Mouse (Mus musculus) limb, embryonic 12.5 days (tissue): ENCODE measurements around the gene Anp32e. TPM values are rescaled to one million over a fixed set of nuclear protein-coding genes. Genes with fewer than 3 reads are reported as not detected.

Source experiments
- ATAC-seq: fragments of 200-750 bp; cut with Nextera tagmentation; 2 replicates; pipeline ENCODE4 v1.8.0; 2017; ENCODE audit warnings: low read depth, moderate TSS enrichment; ENCODE audit not compliant: insufficient number of reproducible peaks, insufficient read depth, low FRiP score, low TSS enrichment
- H3K27ac ChIP-seq: fragments of 300-500 bp; sonication (generic); 2 replicates; pipeline ENCODE4 v1.5.1; 2016; ENCODE audit warnings: mild to moderate bottlenecking, moderate library complexity
- H3K27me3 ChIP-seq: fragments of 300-500 bp; sonication (generic); 2 replicates; pipeline ENCODE4 v1.6.1; 2016; ENCODE audit warnings: mild to moderate bottlenecking, moderate library complexity
- H3K36me3 ChIP-seq: fragments of 300-500 bp; sonication (generic); 2 replicates; pipeline ENCODE4 v1.6.1; 2016; ENCODE audit warnings: mild to moderate bottlenecking, moderate library complexity
- H3K4me1 ChIP-seq: fragments of 300-500 bp; sonication (generic); replicated peaks from 2 replicates; pipeline ENCODE4 v1.6.1; 2016
- H3K4me2 ChIP-seq: fragments of 300-500 bp; sonication (generic); 2 replicates; pipeline ENCODE4 v1.6.1; 2016; ENCODE audit warnings: mild to moderate bottlenecking, moderate library complexity
- H3K4me3 ChIP-seq: fragments of 300-500 bp; sonication (generic); replicated peaks from 2 replicates; pipeline ENCODE4 v1.5.1; 2016; ENCODE audit warnings: mild to moderate bottlenecking
- H3K9ac ChIP-seq: fragments of 300-500 bp; sonication (generic); replicated peaks from 2 replicates; pipeline ENCODE4 v1.6.1; 2016; ENCODE audit warnings: mild to moderate bottlenecking, moderate library complexity
- H3K9me3 ChIP-seq: fragments of 300-500 bp; sonication (generic); 2 replicates; pipeline ENCODE4 v1.6.1; 2016; ENCODE audit warnings: mild to moderate bottlenecking, moderate library complexity
- WGBS: fragments of 180-500 bp; shearing (Covaris S2); methylation state at CpG from one replicate; pipeline ENCODE4 v1.1.7; 2016; 5-methylcytosine and 5-hydroxymethylcytosine counted together
- polyA plus RNA-seq: library from polyadenylated mRNA; unstranded; fragments of >200 nt; fragmentation: Nextera tagmentation; extraction: Ambion mirVana; gene quantifications from 2 replicates; pipeline ENCODE4 v1.2.1, GENCODE M21; 2016

Gene Anp32e
- polyA plus RNA-seq, 1 experiment from 2014 or later: 304 TPM

GRCm38 (mm10) chr3:95929581-95930470 is 780 bp downstream of the Anp32e start:
- Histone ChIP-seq H3K27me3 (no peaks in the 10 kb centered on the region), H3K9ac (peak overlapping the region; percentile 99), H3K27ac (peak overlapping the region; percentile 96), H3K4me2 (peak overlapping the region; percentile 72), H3K9me3 (no peaks in the 10 kb centered on the region), H3K4me3 (peak overlapping the region; percentile 95), H3K4me1 (peaks cover 18% of the 10 kb centered on the region), H3K36me3 (peaks cover 25% of the 10 kb centered on the region)
- ATAC-seq: peak; percentile 40
- under 1% methylated on average over 105 of the region's 105 CpGs for WGBS

- WGBS: 2% methylated on average over 5 of the region's 5 CpGs
- H3K9me3 ChIP-seq: no peaks in the 10 kb centered on the region
- H3K27me3 ChIP-seq: no peaks in the 10 kb centered on the region
- H3K4me3 ChIP-seq: peak overlapping the region; percentile 95
- no peak for ATAC-seq
- H3K9ac ChIP-seq: peak overlapping the region; percentile 99
- H3K36me3 ChIP-seq: peaks cover 31% of the 10 kb centered on the region
- H3K4me2 ChIP-seq: peak overlapping the region; percentile 72
- H3K4me1 ChIP-seq: peaks cover 18% of the 10 kb centered on the region
- H3K27ac ChIP-seq: peak overlapping the region; percentile 96
Observed at GRCm38 (mm10) chr3:95930471-95930789, 1.4 kb downstream of the Anp32e start.

GRCm38 (mm10) chr3:95931471-95931870 is 2.4 kb downstream of the Anp32e start:
- no peak for ATAC-seq
- Histone ChIP-seq H3K9me3 (no peaks in the 10 kb centered on the region), H3K4me3 (no peak overlapping the region), H3K27ac (no peak overlapping the region), H3K27me3 (no peaks in the 10 kb centered on the region), H3K4me2 (0 out of 2 replicates have a peak overlapping the region, but pooled peaks have one; percentile 72), H3K4me1 (peaks cover 18% of the 10 kb centered on the region), H3K36me3 (peaks cover 35% of the 10 kb centered on the region), H3K9ac (no peak overlapping the region)
- 83% methylated on average over 1 of the region's 1 CpGs for WGBS

- Histone ChIP-seq H3K36me3 (peaks cover 42% of the 10 kb centered on the region), H3K4me2 (0 out of 2 replicates have a peak overlapping the region, but pooled peaks have one; percentile 17), H3K27me3 (no peaks in the 10 kb centered on the region), H3K4me1 (peaks cover 18% of the 10 kb centered on the region), H3K9me3 (no peaks in the 10 kb centered on the region), H3K4me3 (no peak overlapping the region), H3K27ac (no peak overlapping the region), H3K9ac (no peak overlapping the region)
- WGBS: 77% methylated on average over 1 of the region's 1 CpGs
- no peak for ATAC-seq
Observed at GRCm38 (mm10) chr3:95932157-95932556, 3.1 kb downstream of the Anp32e start.

- Histone ChIP-seq H3K27me3 (no peaks in the 10 kb centered on the region), H3K9ac (no peak overlapping the region), H3K4me1 (peaks cover 18% of the 10 kb centered on the region), H3K36me3 (peaks cover 46% of the 10 kb centered on the region), H3K9me3 (no peaks in the 10 kb centered on the region), H3K4me2 (0 out of 2 replicates have a peak overlapping the region, but pooled peaks have one; percentile 17), H3K27ac (no peak overlapping the region), H3K4me3 (no peak overlapping the region)
- ATAC-seq: no peak
- 94% methylated on average over 7 of the region's 7 CpGs for WGBS
Observed at GRCm38 (mm10) chr3:95932566-95932965, 3.5 kb downstream of the Anp32e start.

- WGBS: 97% methylated on average over 7 of the region's 7 CpGs
- Histone ChIP-seq H3K4me3 (no peak overlapping the region), H3K9me3 (no peaks in the 10 kb centered on the region), H3K4me2 (no peak overlapping the region), H3K27ac (no peak overlapping the region), H3K9ac (no peak overlapping the region), H3K4me1 (peaks cover 18% of the 10 kb centered on the region), H3K36me3 (peaks cover 52% of the 10 kb centered on the region), H3K27me3 (no peaks in the 10 kb centered on the region)
- ATAC-seq: no peak
Observed at GRCm38 (mm10) chr3:95933111-95933750, 4.2 kb downstream of the Anp32e start.

GRCm38 (mm10) chr3:95934448-95934847 is 5.4 kb downstream of the Anp32e start:
- Histone ChIP-seq H3K9ac (no peak overlapping the region), H3K27me3 (no peaks in the 10 kb centered on the region), H3K27ac (no peak overlapping the region), H3K36me3 (peaks cover 64% of the 10 kb centered on the region), H3K4me1 (peaks cover 18% of the 10 kb centered on the region), H3K4me2 (no peak overlapping the region), H3K9me3 (no peaks in the 10 kb centered on the region), H3K4me3 (no peak overlapping the region)
- ATAC-seq: no peak
- 82% methylated on average over 1 of the region's 1 CpGs for WGBS

GRCm38 (mm10) chr3:95938217-95938616 is 9.2 kb downstream of the Anp32e start:
- Histone ChIP-seq H3K4me1 (no peaks in the 10 kb centered on the region), H3K9me3 (no peaks in the 10 kb centered on the region), H3K27ac (no peak overlapping the region), H3K27me3 (no peaks in the 10 kb centered on the region), H3K9ac (no peak overlapping the region), H3K36me3 (peaks cover 93% of the 10 kb centered on the region), H3K4me2 (no peak overlapping the region), H3K4me3 (no peak overlapping the region)
- 98% methylated on average over 8 of the region's 8 CpGs for WGBS
- no peak for ATAC-seq

- H3K4me3 ChIP-seq: no peak overlapping the region
- peaks cover 93% of the 10 kb centered on the region for H3K36me3 ChIP-seq
- no peaks in the 10 kb centered on the region for H3K27me3 ChIP-seq
- 93% methylated on average over 15 of the region's 15 CpGs for whole genome bisulfite sequencing
- H3K4me1 ChIP-seq: no peaks in the 10 kb centered on the region
- H3K9ac ChIP-seq: no peak overlapping the region
- H3K27ac ChIP-seq: no peak overlapping the region
- no peaks in the 10 kb centered on the region for H3K9me3 ChIP-seq
- H3K4me2 ChIP-seq: no peak overlapping the region
- no peak for ATAC-seq
Observed at GRCm38 (mm10) chr3:95938835-95939234, 9.8 kb downstream of the Anp32e start.

- H3K4me1 ChIP-seq: no peaks in the 10 kb centered on the region
- H3K4me3 ChIP-seq: no peak overlapping the region
- no peaks in the 10 kb centered on the region for H3K9me3 ChIP-seq
- no peaks in the 10 kb centered on the region for H3K27me3 ChIP-seq
- no peak overlapping the region for H3K9ac ChIP-seq
- no peak overlapping the region for H3K27ac ChIP-seq
- peaks cover 95% of the 10 kb centered on the region for H3K36me3 ChIP-seq
- H3K4me2 ChIP-seq: no peak overlapping the region
- 84% methylated on average over 6 of the region's 6 CpGs for WGBS
- no peak for ATAC-seq
Observed at GRCm38 (mm10) chr3:95942749-95943148, 13.7 kb downstream of the Anp32e start.

- no peak overlapping the region for H3K9ac ChIP-seq
- H3K36me3 ChIP-seq: peaks cover 91% of the 10 kb centered on the region
- no peaks in the 10 kb centered on the region for H3K27me3 ChIP-seq
- H3K9me3 ChIP-seq: no peaks in the 10 kb centered on the region
- H3K4me2 ChIP-seq: no peak overlapping the region
- no peak overlapping the region for H3K4me3 ChIP-seq
- H3K4me1 ChIP-seq: no peaks in the 10 kb centered on the region
- no peak overlapping the region for H3K27ac ChIP-seq
- ATAC-seq: no peak
- WGBS: 95% methylated on average over 7 of the region's 7 CpGs
Observed at GRCm38 (mm10) chr3:95943226-95943625, 14.2 kb downstream of the Anp32e start.
